Mouse (Mus musculus): ENCODE measurements around the gene Arpc1b.

- TF ChIP-seq CTCF (IDR thresholded peaks at IDR 0.05; ENCODE audit: low read depth), result no peak
- TF ChIP-seq EP300 (optimal IDR thresholded peaks at IDR 0.05), result no peak
These were observed 9.4 kb downstream of the Arpc1b start for GRCm38 (mm10) chr5:145123396-145123795.
